Mouse (Mus musculus) intestine, embryonic 15.5 days (tissue): ENCODE measurements around the gene Hsf2bp. TPM values are rescaled to one million over a fixed set of nuclear protein-coding genes. Genes with fewer than 3 reads are reported as not detected.
A peak's percentile ranks its signal among the peaks of the same experiment; 100 is the strongest.

Experiments
- ATAC-seq: fragments of 200-750 bp; cut with Nextera tagmentation; 2 replicates; pipeline ENCODE4 v1.8.0; 2017; ENCODE audit warnings: moderate TSS enrichment, moderate library complexity
- H3K27ac ChIP-seq: fragments of 300-500 bp; sonication (generic); 2 replicates; pipeline ENCODE4 v1.5.1; 2015; ENCODE audit warnings: mild to moderate bottlenecking, inconsistent platforms
- H3K27me3 ChIP-seq: fragments of 300-500 bp; sonication (generic); replicated peaks from 2 replicates; pipeline ENCODE4 v1.6.1; 2015; ENCODE audit warnings: inconsistent platforms
- H3K36me3 ChIP-seq: fragments of 300-500 bp; sonication (generic); 2 replicates; pipeline ENCODE4 v1.6.1; 2015; ENCODE audit warnings: inconsistent platforms
- H3K4me1 ChIP-seq: fragments of 300-500 bp; sonication (generic); replicated peaks from 2 replicates; pipeline ENCODE4 v1.6.1; 2015; ENCODE audit warnings: inconsistent platforms
- H3K4me2 ChIP-seq: fragments of 300-500 bp; sonication (generic); replicated peaks from 2 replicates; pipeline ENCODE4 v1.6.1; 2015; ENCODE audit warnings: mild to moderate bottlenecking, inconsistent platforms
- H3K4me3 ChIP-seq: fragments of 300-500 bp; sonication (generic); replicated peaks from 2 replicates; pipeline ENCODE4 v1.5.1; 2015; ENCODE audit warnings: inconsistent platforms
- H3K9ac ChIP-seq: fragments of 300-500 bp; sonication (generic); 2 replicates; pipeline ENCODE4 v1.6.1; 2015; ENCODE audit warnings: inconsistent platforms
- H3K9me3 ChIP-seq: fragments of 300-500 bp; sonication (generic); 2 replicates; pipeline ENCODE4 v1.6.1; 2016; ENCODE audit warnings: inconsistent platforms
- WGBS: fragments of 180-500 bp; shearing (Covaris S2); methylation state at CpG from one replicate; pipeline ENCODE4 v1.1.7; 2015; 5-methylcytosine and 5-hydroxymethylcytosine counted together
- polyA plus RNA-seq: library from polyadenylated mRNA; unstranded; fragments of >200 nt; fragmentation: Nextera tagmentation; extraction: Ambion mirVana; gene quantifications from 2 replicates; pipeline ENCODE4 v1.2.1, GENCODE M21; 2015

Gene Hsf2bp
- polyA plus RNA-seq, 1 experiment from 2014 or later: 0.33 TPM

DNA sequence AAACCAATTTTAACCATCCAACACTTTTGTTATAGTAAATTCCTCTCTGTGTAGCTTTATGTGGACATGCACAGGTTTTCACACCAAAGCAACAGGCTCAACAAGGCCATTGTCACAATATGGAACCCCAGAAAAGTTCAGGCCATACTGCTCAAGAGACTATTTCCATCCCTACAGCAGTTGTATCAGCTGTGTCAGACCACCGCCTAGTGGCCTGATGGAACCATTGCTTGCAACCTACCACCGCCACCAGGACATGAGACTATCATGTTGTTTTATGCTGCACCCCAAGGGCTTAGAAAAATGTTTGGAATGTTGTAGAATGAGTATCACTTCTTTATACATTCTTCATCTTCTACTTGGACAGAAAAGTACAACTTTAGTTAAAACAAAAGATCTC is 10.8 kb downstream of the Hsf2bp start:
- no peak overlapping the region for H3K4me2 ChIP-seq
- H3K4me3 ChIP-seq: no peak overlapping the region
- no peaks in the 10 kb centered on the region for H3K27me3 ChIP-seq
- ATAC-seq: peak; percentile 82
- no peak overlapping the region for H3K9ac ChIP-seq
- no peak overlapping the region for H3K27ac ChIP-seq
- no peaks in the 10 kb centered on the region for H3K9me3 ChIP-seq
- no peaks in the 10 kb centered on the region for H3K36me3 ChIP-seq
- H3K4me1 ChIP-seq: 0 out of 2 replicates have a peak, but pooled peaks cover 5% of the 10 kb centered on the region
- WGBS: 11% methylated on average over 2 of the region's 2 CpGs

DNA sequence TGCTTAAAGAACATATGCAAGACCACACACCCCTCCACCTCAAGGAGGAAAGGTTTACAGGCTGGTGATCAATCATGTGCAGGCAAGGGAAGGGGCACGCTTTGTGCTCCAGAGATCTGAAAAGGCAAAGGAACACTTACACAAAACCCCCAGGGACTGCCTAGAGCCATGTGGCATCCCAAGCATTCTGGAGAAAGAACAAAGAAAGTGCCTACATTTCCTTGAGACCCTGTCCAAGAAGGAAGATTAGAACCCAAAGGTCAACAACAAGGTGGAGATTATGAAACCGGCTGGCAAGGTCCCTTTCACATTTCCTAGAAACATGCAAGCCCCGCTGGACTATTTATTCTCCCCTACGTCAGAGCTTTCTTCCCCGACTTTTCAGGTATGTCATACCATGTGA is 11.5 kb downstream of the Hsf2bp start:
- Histone ChIP-seq H3K27ac (no peak overlapping the region), H3K4me3 (no peak overlapping the region), H3K36me3 (no peaks in the 10 kb centered on the region), H3K4me1 (0 out of 2 replicates have a peak, but pooled peaks cover 5% of the 10 kb centered on the region), H3K9ac (no peak overlapping the region), H3K27me3 (no peaks in the 10 kb centered on the region), H3K4me2 (no peak overlapping the region), H3K9me3 (no peaks in the 10 kb centered on the region)
- 50% methylated on average over 5 of the region's 5 CpGs for WGBS
- no peak for ATAC-seq

DNA sequence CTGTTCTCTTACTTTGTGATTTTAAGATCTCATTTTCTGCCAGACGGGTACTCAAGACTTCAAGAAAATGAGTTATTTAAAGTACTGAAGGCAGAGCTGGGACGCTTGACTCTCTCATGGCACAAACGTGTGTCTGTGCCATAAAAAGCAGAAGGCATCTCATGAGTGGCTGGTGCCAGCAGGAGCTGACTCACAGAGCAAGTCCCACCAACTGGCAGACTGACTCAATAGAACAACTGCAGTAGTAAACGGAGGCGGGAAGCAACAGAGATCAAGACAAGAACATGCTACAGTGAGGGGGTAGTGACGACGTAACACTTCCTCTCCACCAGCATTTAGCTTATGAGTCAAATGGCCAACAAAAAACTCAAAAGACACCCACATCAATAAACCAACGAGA is 13.1 kb downstream of the Hsf2bp start:
- 0 out of 2 replicates have a peak, but pooled peaks cover 5% of the 10 kb centered on the region for H3K4me1 ChIP-seq
- H3K27ac ChIP-seq: no peak overlapping the region

DNA sequence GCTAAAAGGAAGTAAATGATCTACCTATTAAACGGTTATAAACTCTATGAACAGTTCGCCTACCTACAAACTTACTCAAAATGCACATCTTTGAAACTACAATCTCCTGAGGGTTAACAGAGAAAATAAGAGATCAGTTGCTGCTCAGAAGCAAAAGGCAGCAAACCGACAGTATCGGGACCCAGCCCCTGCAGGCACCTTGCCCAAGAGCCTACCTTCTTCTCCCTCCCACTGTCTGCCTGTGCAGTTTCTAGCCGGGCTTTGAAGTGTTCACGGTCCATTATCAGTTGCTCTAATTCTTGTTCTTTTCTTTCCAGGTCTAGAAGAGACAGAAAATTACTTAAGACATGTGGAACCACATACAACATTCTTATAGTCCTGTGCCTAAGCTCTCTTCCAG is 13.6 kb downstream of the Hsf2bp start:
- no peak overlapping the region for H3K4me3 ChIP-seq
- 74% methylated on average over 6 of the region's 6 CpGs for whole genome bisulfite sequencing
- H3K27ac ChIP-seq: no peak overlapping the region
- H3K4me1 ChIP-seq: 0 out of 2 replicates have a peak, but pooled peaks cover 5% of the 10 kb centered on the region
- no peak for ATAC-seq
- H3K36me3 ChIP-seq: no peaks in the 10 kb centered on the region
- no peak overlapping the region for H3K4me2 ChIP-seq
- no peak overlapping the region for H3K9ac ChIP-seq
- no peaks in the 10 kb centered on the region for H3K9me3 ChIP-seq
- H3K27me3 ChIP-seq: no peaks in the 10 kb centered on the region

More for the DNA sequence above, 13.1 kb downstream of the Hsf2bp start:
- Histone ChIP-seq H3K9ac (no peak overlapping the region), H3K9me3 (no peaks in the 10 kb centered on the region), H3K4me3 (no peak overlapping the region), H3K4me2 (no peak overlapping the region), H3K27me3 (no peaks in the 10 kb centered on the region), H3K36me3 (no peaks in the 10 kb centered on the region)
- no peak for ATAC-seq
- WGBS: 73% methylated on average over 8 of the region's 8 CpGs

DNA sequence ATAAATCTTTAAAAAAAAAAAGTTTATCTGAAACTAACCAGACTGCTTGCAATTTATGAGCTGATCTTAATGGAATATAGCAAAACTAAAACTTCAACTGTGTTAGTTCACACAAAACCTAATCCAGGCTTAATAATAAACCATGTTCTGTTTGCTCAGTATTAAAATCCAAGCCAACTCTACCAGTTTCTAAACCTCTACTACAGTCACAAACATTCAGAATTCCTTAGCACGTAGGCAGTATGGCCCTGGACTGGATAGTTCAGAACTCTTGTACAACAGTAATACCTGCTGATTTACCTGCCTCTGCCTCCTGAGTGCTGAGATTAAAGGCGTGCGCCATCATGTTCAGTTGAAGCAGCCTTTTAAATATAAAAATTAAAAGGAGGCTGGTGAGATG is 14.2 kb downstream of the Hsf2bp start:
- Histone ChIP-seq H3K4me2 (no peak overlapping the region), H3K27me3 (no peaks in the 10 kb centered on the region), H3K36me3 (no peaks in the 10 kb centered on the region), H3K9me3 (no peaks in the 10 kb centered on the region), H3K4me3 (no peak overlapping the region), H3K4me1 (0 out of 2 replicates have a peak, but pooled peaks cover 5% of the 10 kb centered on the region), H3K9ac (no peak overlapping the region), H3K27ac (no peak overlapping the region)
- no peak for ATAC-seq
- WGBS: 87% methylated on average over 3 of the region's 3 CpGs

DNA sequence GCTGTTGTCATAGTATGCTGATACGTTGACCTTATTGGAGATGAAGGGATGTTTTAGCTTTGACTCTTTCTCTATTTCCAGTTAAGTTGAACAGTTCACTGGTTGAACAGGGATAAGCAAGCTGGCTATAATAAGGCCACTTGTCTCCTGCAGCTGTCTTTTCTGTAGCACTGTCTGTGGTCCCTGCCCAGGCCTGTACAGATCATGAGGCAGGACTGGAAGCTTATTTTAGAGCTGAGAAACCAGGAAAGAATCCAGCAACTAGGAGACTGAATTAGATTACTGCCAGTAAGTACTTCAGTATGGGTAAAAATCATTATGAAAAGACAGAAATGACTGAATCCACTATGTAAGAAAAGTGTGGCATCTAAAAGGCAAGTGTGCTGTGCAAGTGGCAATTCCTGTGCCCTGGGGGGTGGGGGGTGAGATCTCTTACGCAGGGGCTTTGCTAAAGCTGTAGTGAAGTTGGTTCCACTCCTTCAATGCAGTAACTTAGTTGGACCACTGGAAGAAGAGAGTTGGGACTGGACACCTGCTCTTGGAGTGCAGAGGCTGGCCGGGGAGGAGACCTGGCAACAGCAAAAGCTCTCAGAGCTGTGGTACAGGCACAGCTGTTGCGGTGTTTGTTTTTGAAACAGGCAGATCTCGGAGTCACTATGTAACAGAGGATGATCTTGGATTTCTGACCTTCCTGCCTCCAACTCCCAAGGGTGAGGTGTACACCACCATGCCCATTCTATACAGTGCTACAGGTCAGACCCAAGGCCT is 17.8 kb downstream of the Hsf2bp start:
- Histone ChIP-seq H3K9me3 (no peaks in the 10 kb centered on the region), H3K4me2 (no peak overlapping the region), H3K36me3 (no peaks in the 10 kb centered on the region), H3K4me1 (no peaks in the 10 kb centered on the region), H3K27me3 (no peaks in the 10 kb centered on the region), H3K27ac (no peak overlapping the region), H3K4me3 (no peak overlapping the region), H3K9ac (no peak overlapping the region)
- no peak for ATAC-seq
- WGBS: 78% methylated on average over 5 of the region's 5 CpGs

DNA sequence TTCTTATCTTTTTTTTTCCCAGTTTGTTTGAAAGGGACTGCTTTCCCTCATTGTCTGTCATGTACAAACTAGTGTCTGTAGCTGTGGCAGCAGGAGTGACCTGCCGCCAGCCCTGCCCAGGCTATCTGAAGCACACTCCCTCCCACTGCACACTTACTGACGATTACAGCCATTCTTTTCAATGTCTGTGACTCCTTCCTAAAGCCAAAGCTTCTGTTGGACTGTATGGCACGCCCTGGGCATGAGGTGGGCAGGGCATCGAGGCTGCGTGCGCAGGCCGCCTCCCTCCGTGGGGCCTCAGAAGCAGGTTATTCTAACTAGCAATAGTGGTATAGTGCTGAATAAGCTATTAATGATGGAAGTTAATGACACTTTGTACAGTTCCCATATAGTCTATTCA is 19.7 kb downstream of the Hsf2bp start:
- H3K4me1 ChIP-seq: no peaks in the 10 kb centered on the region
- no peak for ATAC-seq
- no peak overlapping the region for H3K4me2 ChIP-seq
- H3K36me3 ChIP-seq: no peaks in the 10 kb centered on the region
- WGBS: 79% methylated on average over 8 of the region's 8 CpGs
- no peaks in the 10 kb centered on the region for H3K9me3 ChIP-seq
- H3K27ac ChIP-seq: no peak overlapping the region
- H3K9ac ChIP-seq: no peak overlapping the region
- no peaks in the 10 kb centered on the region for H3K27me3 ChIP-seq
- H3K4me3 ChIP-seq: no peak overlapping the region

DNA sequence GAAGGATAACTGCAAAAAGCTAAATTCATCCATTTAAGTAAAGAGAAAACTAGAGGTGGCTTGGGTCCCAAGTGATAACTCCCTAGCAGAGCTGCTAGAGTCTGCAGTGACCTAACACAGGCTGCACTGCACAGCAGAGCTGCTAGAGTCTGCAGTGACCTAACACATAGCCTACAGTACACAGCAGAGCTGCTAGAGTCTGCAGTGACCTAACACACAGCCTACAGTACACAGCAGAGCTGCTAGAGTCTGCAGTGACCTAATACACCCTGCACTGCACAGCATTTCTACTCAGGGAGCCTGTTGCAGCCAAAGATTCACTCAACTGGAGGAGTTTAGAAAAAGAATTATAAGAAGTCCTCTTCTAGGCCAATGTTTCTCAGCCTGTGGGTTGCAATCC is 22.5 kb downstream of the Hsf2bp start:
- ATAC-seq: no peak
- no peaks in the 10 kb centered on the region for H3K9me3 ChIP-seq
- no peak overlapping the region for H3K4me2 ChIP-seq
- no peak overlapping the region for H3K9ac ChIP-seq
- no peak overlapping the region for H3K27ac ChIP-seq
- no peaks in the 10 kb centered on the region for H3K27me3 ChIP-seq
- no peak overlapping the region for H3K4me3 ChIP-seq
- H3K36me3 ChIP-seq: no peaks in the 10 kb centered on the region
- no peaks in the 10 kb centered on the region for H3K4me1 ChIP-seq

DNA sequence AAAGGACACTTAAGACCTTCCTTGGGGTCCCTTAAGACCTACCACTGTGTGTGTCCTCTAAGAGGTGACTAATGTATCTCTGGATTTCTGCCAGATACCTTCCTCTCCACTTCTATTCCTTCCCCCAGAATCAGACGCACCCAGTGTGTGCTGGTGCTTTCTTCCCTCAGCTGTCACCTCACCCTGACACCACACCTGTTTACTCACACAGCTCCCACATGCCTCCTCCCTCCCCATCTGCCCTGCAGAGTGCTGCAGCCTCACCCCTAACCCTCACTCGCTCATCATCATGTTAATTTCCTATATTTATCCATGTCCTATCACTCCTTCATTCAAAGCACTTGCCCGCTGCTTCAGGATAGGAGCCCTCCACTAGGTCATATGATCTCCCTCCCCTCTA is 23.9 kb downstream of the Hsf2bp start:
- Histone ChIP-seq H3K27me3 (no peaks in the 10 kb centered on the region), H3K4me2 (no peak overlapping the region), H3K27ac (no peak overlapping the region), H3K4me1 (no peaks in the 10 kb centered on the region), H3K36me3 (no peaks in the 10 kb centered on the region), H3K9me3 (no peaks in the 10 kb centered on the region), H3K9ac (no peak overlapping the region), H3K4me3 (no peak overlapping the region)
- ATAC-seq: peak; percentile 53; the same call in 1 of the 2 replicates
- 53% methylated on average over 3 of the region's 3 CpGs for whole genome bisulfite sequencing

DNA sequence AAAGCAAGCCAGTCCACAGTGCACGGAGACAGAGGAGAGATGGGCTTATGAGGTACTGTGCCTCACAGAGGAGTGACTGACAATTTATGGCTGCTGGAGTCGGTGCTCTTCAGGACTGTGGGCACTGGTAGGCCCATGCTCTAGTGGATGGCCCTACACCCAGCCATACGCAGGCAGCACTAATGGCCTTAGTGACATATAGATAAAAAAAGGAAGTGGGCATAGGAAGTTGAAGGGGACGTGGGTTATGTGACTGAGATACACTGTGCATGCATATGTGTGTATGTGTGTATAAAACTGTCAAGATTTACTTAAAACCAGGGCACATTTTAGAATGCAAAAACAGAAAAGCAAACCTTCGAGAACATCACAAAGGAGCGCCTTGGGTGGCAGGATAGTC is 24.5 kb downstream of the Hsf2bp start:
- Histone ChIP-seq H3K9ac (no peak overlapping the region), H3K4me3 (no peak overlapping the region), H3K27ac (no peak overlapping the region), H3K36me3 (no peaks in the 10 kb centered on the region), H3K27me3 (no peaks in the 10 kb centered on the region), H3K4me2 (no peak overlapping the region), H3K9me3 (no peaks in the 10 kb centered on the region), H3K4me1 (no peaks in the 10 kb centered on the region)
- 79% methylated on average over 6 of the region's 6 CpGs for WGBS
- ATAC-seq: no peak

DNA sequence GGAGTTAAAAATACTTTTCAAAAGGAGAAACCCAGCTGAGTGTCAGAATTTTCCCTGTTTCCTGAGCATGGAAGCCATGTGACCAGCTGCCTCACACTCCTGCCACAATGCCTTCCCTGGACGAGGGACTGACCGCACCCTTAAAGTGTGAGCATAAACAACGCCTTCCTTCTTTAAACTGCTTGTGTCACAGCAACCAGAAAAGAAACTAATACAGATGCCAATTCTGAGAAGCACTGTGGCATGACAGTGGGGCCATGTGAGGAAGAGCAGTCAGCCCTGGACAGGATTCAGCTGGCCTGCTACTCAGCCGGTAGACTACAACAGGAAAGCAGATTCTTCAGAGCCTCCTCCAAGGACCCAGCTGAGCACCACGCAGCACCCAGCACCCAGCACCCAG is 29.3 kb downstream of the Hsf2bp start:
- H3K36me3 ChIP-seq: no peaks in the 10 kb centered on the region
- no peaks in the 10 kb centered on the region for H3K9me3 ChIP-seq
- no peaks in the 10 kb centered on the region for H3K27me3 ChIP-seq
- H3K4me2 ChIP-seq: no peak overlapping the region
- ATAC-seq: no peak
- H3K4me3 ChIP-seq: no peak overlapping the region
- H3K4me1 ChIP-seq: no peaks in the 10 kb centered on the region
- WGBS: 57% methylated on average over 5 of the region's 5 CpGs
- no peak overlapping the region for H3K9ac ChIP-seq
- H3K27ac ChIP-seq: no peak overlapping the region

DNA sequence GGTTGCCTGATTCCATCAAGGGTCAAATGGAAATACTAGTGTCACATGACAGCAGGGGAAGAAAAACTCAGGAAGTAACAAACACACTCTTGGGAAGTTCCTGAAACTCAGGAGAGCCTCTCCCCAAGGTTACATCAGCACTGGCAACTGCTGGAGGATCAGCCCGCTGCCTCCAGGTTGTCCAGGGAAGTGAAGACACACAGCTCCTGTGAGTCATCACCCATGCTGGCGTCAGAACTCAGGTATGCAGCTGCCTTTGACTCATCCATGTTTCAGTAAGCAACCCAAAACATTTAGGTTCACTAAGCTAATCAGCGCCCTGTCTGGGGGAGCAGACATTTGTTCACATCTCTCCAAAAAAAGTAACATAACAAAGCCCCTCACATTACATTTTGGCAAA is 32.9 kb downstream of the Hsf2bp start:
- Histone ChIP-seq H3K27me3 (no peaks in the 10 kb centered on the region), H3K9me3 (no peaks in the 10 kb centered on the region), H3K27ac (no peak overlapping the region), H3K4me1 (no peaks in the 10 kb centered on the region), H3K4me3 (no peak overlapping the region), H3K9ac (no peak overlapping the region), H3K36me3 (no peaks in the 10 kb centered on the region), H3K4me2 (no peak overlapping the region)
- WGBS: 83% methylated on average over 3 of the region's 3 CpGs
- no peak for ATAC-seq

DNA sequence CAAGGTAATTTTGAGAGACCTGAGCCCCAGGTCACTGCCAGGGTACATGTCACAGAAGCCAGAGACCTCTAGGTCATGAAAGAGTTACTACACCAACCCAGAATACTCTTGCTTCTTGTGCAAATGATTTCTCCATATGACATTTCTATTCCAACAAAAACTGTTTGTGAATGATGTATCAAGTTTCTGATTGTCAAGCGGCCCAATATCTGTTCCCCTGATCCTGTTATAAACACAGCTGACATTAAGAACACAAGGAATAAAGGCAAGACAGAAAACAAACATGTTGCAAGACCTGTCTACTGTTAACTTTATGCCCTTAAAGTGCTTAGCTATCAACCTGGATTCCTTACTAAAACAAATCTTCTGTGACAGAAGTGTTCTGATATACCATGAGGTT is 37.8 kb downstream of the Hsf2bp start:
- Histone ChIP-seq H3K27me3 (no peaks in the 10 kb centered on the region), H3K4me2 (no peak overlapping the region), H3K36me3 (no peaks in the 10 kb centered on the region), H3K4me3 (no peak overlapping the region), H3K27ac (no peak overlapping the region), H3K4me1 (peaks cover 3% of the 10 kb centered on the region; the same call in 1 of the 2 replicates), H3K9ac (no peak overlapping the region), H3K9me3 (no peaks in the 10 kb centered on the region)
- ATAC-seq: no peak
- 75% methylated on average over 1 of the region's 1 CpGs for WGBS
